Mouse (Mus musculus): ENCODE measurements at regions not wholly inside any gene's neighbourhood (a gene's known extent, or its start where the extent isn't known, plus 50 kb on each side); places are given as distances from the start of the nearest gene placed in this dataset.

DNA sequence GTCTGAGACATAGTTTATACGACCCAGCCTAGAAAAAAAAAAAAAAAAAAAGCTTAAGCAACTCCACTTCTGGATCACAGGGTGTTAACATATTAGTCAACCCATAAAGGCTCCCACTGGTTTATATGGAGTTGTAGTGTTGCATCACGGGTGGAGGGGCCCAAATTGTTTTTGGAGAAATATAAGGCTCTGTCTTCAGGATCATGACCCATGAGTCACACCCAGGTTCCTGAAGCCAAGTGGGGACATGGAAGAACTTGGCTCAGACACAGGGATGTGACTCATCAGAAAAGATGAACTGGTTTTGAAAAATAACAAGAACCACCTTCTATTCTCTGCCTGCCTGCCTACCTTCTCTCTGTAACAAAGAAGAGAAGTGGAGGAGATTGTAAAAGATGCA lies 108.5 kb upstream of the Bmp2 start:
- no peak for DNase-seq

DNA sequence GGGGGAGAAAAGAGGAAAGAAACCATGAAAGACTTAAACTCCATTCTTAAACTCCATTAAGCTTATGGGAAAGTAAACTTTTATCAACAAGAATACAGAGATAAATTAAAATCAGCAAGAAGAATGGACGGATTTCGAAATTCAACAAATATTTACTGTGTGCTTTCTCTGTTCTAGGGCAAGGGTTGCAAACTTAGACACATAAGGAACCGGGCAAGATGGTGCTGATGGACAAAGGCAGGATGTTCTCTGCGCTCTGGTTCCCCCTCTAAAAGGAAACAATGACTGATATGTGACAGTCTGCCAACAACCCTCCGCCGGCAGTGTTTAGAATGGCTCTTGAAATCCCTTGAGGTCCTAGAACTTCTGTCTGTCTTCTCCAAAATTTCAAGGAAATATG lies 99.0 kb upstream of the Bmp2 start:
- DNase-seq = no peak

DNA sequence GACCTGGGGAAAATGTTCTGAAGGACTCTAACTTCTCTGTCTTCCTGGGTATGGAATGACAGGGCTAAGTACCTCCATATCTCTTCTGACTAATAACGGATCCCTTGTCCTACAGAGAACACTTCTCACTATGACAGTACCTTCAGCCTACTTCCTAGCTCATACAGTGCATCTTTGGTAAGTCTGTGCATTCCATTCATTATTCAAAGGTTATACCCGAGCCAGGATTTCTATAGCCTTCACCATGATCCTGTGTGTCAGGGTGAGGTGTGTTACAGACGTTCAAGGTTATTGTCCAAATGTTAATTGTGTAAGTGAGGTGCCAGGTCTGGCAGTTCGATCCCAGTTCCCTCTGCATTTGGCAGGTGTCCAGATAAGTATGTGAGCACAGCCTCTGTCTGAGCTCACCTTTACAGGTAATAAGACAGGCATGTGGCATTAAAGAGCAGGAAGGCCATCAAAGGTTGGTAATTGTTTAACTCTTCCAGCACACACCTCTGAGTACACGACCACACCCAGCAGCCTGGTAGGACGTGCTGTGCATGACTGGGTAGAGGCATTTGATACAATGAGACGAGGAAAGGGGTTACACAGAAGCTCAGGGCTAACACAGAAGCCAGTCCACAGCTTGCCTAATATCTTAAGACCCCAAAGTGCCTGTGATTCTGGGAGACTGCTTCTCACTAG lies 96.3 kb upstream of the Bmp2 start:
- DNase-seq = no peak

DNA sequence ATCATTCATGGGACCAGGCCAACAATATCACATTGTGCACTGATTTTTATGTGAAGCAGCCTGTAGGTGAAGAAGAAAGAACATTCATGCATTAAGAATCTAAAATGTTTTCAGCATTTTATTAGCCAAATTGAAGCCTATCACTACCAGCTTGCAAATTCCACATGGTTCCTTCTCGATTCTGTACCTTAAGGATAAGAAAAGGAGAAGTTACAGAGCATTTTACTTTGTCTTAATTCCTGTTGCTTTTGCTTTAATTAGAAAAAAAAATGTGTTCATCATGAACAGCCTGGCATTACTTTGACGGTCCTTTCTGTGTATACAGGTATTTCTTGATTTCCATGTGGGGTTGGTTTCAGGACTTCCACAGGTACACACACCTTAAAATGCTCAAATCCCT lies 95.2 kb upstream of the Bmp2 start:
- DNase-seq = no peak

DNA sequence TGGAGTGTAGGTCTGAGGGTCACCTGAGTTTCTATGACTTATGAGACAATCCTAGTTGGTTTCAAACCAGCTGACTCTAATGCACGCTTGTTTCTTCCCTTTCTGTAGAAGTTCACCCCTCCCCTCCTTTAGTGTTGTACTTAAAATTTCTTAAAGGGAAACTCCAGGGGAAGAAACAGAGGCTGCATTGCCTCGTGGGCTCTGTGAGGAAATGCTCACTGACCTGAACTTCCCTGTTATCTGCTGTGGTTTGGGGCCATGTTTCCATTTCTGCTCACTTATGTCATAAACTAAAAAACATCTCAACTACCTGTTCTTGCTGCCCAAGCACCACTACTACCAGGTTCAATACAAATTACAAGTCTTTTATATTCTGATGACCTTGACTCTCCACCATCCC lies 93.2 kb upstream of the Bmp2 start:
- DNase-seq = no peak

DNA sequence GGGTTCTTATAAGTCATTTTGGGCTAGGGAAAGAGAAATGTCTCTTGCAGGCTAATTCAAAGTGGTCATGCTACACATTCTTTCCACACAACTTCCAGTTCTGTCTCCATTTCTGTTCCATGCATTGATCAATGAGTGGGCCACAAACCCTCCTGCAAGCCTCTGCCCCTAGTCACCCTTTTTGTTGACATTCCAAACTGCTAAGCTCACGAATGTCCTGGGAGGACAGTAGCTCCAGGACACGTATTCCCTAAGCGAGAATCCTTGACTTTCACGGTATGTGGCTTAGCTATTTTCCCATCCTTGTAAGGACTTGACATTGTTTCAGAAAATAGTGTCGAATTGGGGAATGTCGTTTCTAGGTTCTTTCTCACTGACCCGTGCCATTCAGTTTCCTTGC lies 91.1 kb upstream of the Bmp2 start:
- DNase-seq = no peak

- no peak for DNase-seq
Observed at GRCm38 (mm10) chr2:133462378-133462777, 89.6 kb upstream of the Bmp2 start.

- DNase-seq = no peak
Observed at GRCm38 (mm10) chr2:133467170-133468168, 84.5 kb upstream of the Bmp2 start.

- no peak for DNase-seq
Observed at GRCm38 (mm10) chr2:133472966-133473744, 78.8 kb upstream of the Bmp2 start.

DNA sequence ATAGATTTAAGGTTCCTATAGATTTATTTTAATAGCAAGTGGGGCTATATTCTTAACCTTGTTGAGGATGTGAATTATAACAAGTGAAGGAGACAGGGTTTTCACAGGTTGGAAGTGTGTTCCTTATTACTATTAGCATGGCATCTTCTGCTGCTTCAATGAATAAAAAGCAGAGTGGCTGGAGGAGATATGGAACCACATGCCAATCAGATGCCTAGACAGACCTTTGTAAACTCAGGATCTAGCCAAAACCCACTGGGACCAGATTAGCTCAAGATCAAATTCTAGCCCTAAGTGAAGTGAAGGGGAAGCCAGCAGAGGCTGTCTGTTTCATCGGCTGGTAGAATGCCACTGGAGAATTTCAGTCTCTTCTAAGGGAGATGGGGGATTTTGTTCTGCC lies 77.8 kb upstream of the Bmp2 start:
- DNase-seq = no peak

DNA sequence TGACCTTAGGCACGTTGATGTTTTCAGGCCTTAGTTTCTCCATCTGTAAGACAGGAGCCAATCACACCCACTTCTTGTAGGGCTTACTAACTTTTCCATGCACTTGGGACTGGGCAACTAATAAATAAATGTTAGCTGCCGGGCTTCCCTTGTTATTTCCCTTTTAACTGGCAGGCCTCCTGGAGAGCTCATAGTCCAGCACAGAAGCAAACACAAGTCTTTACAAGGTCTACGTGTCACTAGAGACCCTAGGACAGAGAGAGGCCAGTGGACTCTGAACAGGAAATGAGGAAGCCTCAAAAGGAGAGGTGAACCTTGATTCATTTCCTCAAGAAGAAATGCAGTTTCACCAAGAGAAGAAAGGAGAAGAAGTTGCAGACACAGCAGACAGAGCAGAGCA lies 71.1 kb upstream of the Bmp2 start:
- no peak for DNase-seq

- DNase-seq = no peak
Observed at GRCm38 (mm10) chr2:133481305-133481704, 70.7 kb upstream of the Bmp2 start.

DNA sequence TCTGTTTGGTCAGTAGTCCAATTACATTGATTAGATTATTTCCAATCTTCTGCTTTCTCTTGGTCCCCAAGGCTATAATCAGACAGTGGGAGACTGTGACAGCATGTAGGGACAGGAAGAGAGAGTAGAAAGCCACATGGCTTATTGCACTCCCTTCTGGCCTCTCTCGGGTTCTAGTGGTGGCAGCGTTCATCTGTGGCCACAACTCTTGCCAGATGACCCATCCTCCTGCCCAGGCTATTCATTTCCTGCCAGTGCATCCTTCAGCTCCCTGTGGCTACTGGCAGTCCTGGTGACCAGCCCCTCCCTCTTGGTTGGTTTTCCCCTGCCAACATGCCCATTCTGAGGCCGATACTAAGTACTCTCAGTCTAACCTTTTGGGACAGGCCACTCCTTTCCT lies 70.2 kb upstream of the Bmp2 start:
- DNase-seq = no peak

GRCm38 (mm10) chr2:133495443-133495842 lies 56.5 kb upstream of the Bmp2 start:
- DNase-seq = no peak

DNA sequence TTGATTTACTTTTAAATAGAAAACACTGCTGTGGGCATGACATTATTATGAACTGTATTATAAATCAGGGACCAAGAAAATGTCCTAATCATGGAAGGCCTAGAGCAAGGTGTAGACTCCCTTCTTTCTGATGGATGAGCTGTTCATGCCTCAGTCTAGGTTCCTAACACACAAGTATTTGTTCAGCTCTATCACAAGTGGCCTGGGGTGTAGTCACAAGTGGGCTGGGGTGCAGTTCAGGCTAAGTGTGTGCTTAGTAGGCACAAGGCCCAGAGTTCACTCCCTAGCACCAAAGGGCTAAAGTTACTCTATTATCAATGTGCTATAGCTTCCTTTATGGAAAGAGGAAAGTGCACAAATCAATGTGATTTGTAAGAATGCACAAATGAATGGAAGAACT lies 55.6 kb upstream of the Bmp2 start:
- DNase-seq = no peak

- no peak for DNase-seq
Observed at GRCm38 (mm10) chr2:133497071-133497470, 54.9 kb upstream of the Bmp2 start.

DNA sequence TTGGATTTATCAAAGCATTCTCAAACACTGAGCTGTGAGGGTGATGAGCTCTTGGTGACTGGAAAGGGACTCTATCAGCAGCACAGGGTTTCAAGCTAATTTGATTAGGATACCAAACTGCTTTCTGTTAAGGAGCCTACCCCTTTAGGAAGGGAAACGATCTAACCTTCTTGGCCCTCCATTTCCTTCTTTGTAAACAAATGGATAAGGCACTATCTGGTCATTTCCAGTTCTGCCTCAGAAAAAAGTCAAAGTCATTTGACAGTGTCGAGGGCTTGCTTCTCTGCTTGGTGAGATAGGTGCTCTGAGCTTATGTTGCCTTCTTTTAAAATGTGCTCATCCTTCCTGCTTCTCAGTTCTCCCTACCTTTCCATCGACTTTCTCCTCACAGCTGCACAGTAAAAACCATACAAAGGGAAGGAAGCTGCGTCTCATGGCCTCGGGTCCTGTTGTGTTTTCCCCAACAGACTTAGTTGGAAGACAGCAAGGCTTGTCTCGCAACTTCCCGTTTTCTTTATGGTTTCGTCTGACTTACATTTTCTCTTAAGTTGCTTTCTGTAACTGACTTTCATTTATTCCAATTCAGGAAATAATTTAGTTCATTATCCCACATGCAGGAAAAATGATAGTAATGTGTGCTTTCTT lies 54.3 kb upstream of the Bmp2 start:
- no peak for DNase-seq

GRCm38 (mm10) chr2:133498186-133498571 lies 53.8 kb upstream of the Bmp2 start:
- no peak for DNase-seq

GRCm38 (mm10) chr2:133498717-133499143 lies 53.2 kb upstream of the Bmp2 start:
- DNase-seq = no peak

DNA sequence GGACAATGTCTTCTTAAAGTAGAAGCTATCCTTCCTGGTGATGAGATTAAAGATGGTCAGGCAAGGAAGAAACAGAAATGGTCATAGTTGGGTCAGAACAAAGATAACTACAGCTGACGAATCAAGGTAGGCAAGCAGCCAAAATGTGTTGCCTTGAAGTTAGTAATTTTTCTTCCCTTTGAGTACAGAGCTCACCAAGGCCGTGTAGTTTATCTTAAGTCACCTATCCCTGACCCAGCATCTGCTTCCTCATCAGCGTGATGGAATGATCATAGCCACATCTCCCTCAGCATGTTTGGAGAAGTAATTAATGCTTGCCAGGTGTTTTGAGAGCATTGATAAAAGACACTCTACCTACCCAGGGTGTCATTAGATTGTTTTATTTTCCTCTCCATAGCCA lies 52.1 kb upstream of the Bmp2 start:
- no peak for DNase-seq
